Mouse (Mus musculus): ENCODE data around the gene Gm26558.

DNA sequence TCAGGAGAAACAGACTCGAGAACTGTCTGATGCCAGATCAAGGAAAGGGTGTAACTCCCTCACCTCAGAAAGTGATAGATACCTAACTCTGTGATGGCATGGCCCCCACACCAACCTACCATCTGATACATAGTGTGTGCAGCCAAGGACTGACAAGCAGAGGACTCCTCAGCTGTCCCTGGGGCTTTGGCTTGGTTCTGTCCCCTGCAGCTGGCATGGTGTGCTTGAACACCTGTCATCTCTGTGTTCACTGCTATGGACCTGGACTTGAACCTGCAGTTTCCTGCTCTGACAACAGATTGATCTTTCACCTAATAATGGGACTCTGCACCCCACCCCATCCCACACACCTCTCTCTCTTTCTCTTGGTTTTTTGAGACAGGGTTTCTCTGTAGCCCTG lies 29.5 kb downstream of the Gm26558 start:
- TF ChIP-seq CTCF (IDR thresholded peaks at IDR 0.05; ENCODE audit: borderline replicate concordance, insufficient read depth, low read depth, low read length) (no peak), POLR2A (IDR thresholded peaks at IDR 0.05; ENCODE audit: borderline replicate concordance, insufficient read depth, low read length) (no peak)

Measured in cerebellum, adult 2 months (tissue).